Mouse (Mus musculus): Measurements from ENCODE around the gene Nfe2l3. TPM values are rescaled to one million over a fixed set of nuclear protein-coding genes. Genes with fewer than 3 reads are reported as not detected.

The Nfe2l3 gene
- total and polyA plus RNA-seq, 3 experiments, result 0.14 to 0.17 TPM; not detected in 1

- peaks cover 33 to 46% of the 10 kb centered on the region in 2 experiments for H3K36me3 ChIP-seq (replicated peaks in 1 of 2; ENCODE audit: control insufficient read depth in 1 of 2, insufficient read depth in 1 of 2, low read length in 1 of 2)
- dilution Hi-C loops (cut with MboI; ENCODE audit: extremely low pct_ligation_motif_present, extremely low pct_unique_long_range_greater_than_20kb, low sequenced_read_pairs), result no loop called here
- no peak overlapping the region for H3K4me2 ChIP-seq (ENCODE audit: insufficient read depth, low read depth, poor library complexity, severe bottlenecking)
- no peak for TF ChIP-seq TBP (conservative IDR thresholded peaks at IDR 0.05; ENCODE audit: low read depth, low read length)
- no peak for TF ChIP-seq ZNF384 (IDR thresholded peaks at IDR 0.05; ENCODE audit: low read depth, low read length)
- no peak for TF ChIP-seq POLR2AphosphoS2 (IDR thresholded peaks at IDR 0.05; ENCODE audit: low read depth, low read length)
- no peak for TF ChIP-seq MAFK (IDR thresholded peaks at IDR 0.05; ENCODE audit: insufficient replicate concordance, low read length)
- TF ChIP-seq KAT2A (IDR thresholded peaks at IDR 0.05; ENCODE audit: insufficient replicate concordance, low read length), result no peak
- no peak for TF ChIP-seq USF1 (IDR thresholded peaks at IDR 0.05; ENCODE audit: low read depth, low read length)
- no peak for TF ChIP-seq HCFC1 (IDR thresholded peaks at IDR 0.05; ENCODE audit: low read depth, low read length)
- TF ChIP-seq POLR2A (IDR thresholded peaks at IDR 0.05; ENCODE audit: low read depth, low read length), result no peak
- TF ChIP-seq IRF4 (IDR thresholded peaks at IDR 0.05; ENCODE audit: low read depth, low read length), result no peak
- no peak for TF ChIP-seq SIN3A (IDR thresholded peaks at IDR 0.05; ENCODE audit: low read length)
- TF ChIP-seq UBTF (IDR thresholded peaks at IDR 0.05; ENCODE audit: low read depth, low read length), result no peak
- no peak for TF ChIP-seq ETS1 (conservative IDR thresholded peaks at IDR 0.05; ENCODE audit: low read depth, low read length)
- TF ChIP-seq BHLHE40 (IDR thresholded peaks at IDR 0.05; ENCODE audit: low read depth, low read length), result no peak
- TF ChIP-seq PAX5 (IDR thresholded peaks at IDR 0.05; ENCODE audit: low read length), result no peak
- TF ChIP-seq RAD21 (IDR thresholded peaks at IDR 0.05; ENCODE audit: low read depth, low read length), result no peak
- H3K4me1 ChIP-seq (ENCODE audit: control insufficient read depth in 1 of 2, insufficient read depth in 2 of 2), result peaks cover 0 to 10% of the 10 kb centered on the region in 2 experiments; a peak in 1 of 4 replicates
- in situ Hi-C loops (cut with MboI; ENCODE audit: low pct_ligation_motif_present, low pct_unique_long_range_greater_than_20kb, low sequenced_read_pairs), result no loop called here
- no peak overlapping the region for H3K9ac ChIP-seq (ENCODE audit: insufficient read depth, low read depth)
- no peak overlapping the region for H3K27ac ChIP-seq (ENCODE audit: insufficient read depth, low read depth)
- no peaks in the 10 kb centered on the region for H3K9me3 ChIP-seq (replicated peaks; ENCODE audit: low read length)
- no peak overlapping the region for H3K4me3 ChIP-seq (replicated peaks in 1 of 3; ENCODE audit: low read depth in 2 of 3, low read length in 2 of 3, poor library complexity in 1 of 3)
- H3K27me3 ChIP-seq (replicated peaks), result no peaks in the 10 kb centered on the region
- H3K79me2 ChIP-seq (replicated peaks; ENCODE audit: control insufficient read depth, extremely low read depth, insufficient read depth, poor library complexity, severe bottlenecking), result peaks cover 2% of the 10 kb centered on the region; the same call in 1 of the 2 replicates
- no peak for DNase-seq (ENCODE audit: extremely low read depth)
These were observed 25.4 kb downstream of the Nfe2l3 start for GRCm38 (mm10) chr6:51457770-51458387.

GRCm38 (mm10) chr6:51458925-51459312 lies 26.4 kb downstream of the Nfe2l3 start:
- peaks cover 0 to 20% of the 10 kb centered on the region in 2 experiments; a peak in 2 of 4 replicates for H3K4me1 ChIP-seq (ENCODE audit: control insufficient read depth in 1 of 2, insufficient read depth in 2 of 2)
- H3K79me2 ChIP-seq (replicated peaks; ENCODE audit: control insufficient read depth, extremely low read depth, insufficient read depth, poor library complexity, severe bottlenecking), result peaks cover 9% of the 10 kb centered on the region
- no peaks in the 10 kb centered on the region for H3K9me3 ChIP-seq (replicated peaks; ENCODE audit: low read length)
- H3K27ac ChIP-seq (ENCODE audit: insufficient read depth, low read depth), result no peak overlapping the region
- H3K36me3 ChIP-seq (replicated peaks in 1 of 2; ENCODE audit: control insufficient read depth in 1 of 2, insufficient read depth in 1 of 2, low read length in 1 of 2), result peaks cover 43 to 55% of the 10 kb centered on the region in 2 experiments
- H3K27me3 ChIP-seq (replicated peaks), result no peaks in the 10 kb centered on the region
- in situ Hi-C loops (cut with MboI; ENCODE audit: low pct_ligation_motif_present, low pct_unique_long_range_greater_than_20kb, low sequenced_read_pairs) (no loop called here), dilution Hi-C loops (cut with MboI; ENCODE audit: extremely low pct_ligation_motif_present, extremely low pct_unique_long_range_greater_than_20kb, low sequenced_read_pairs) (no loop called here)
- H3K9ac ChIP-seq (ENCODE audit: insufficient read depth, low read depth), result no peak overlapping the region
- H3K4me3 ChIP-seq (replicated peaks in 1 of 3; ENCODE audit: low read depth in 2 of 3, low read length in 2 of 3, poor library complexity in 1 of 3), result no peak overlapping the region
- H3K4me2 ChIP-seq (ENCODE audit: insufficient read depth, low read depth, poor library complexity, severe bottlenecking), result no peak overlapping the region
- DNase-seq (ENCODE audit: extremely low read depth), result peak; percentile 72
- TF ChIP-seq POLR2A (IDR thresholded peaks at IDR 0.05; ENCODE audit: low read depth, low read length), result peak; percentile 43; the same call in 1 of the 2 replicates
- no peak for TF ChIP-seq RCOR1 (conservative IDR thresholded peaks at IDR 0.05; ENCODE audit: low read depth, low read length)
- TF ChIP-seq MYC (IDR thresholded peaks at IDR 0.05; ENCODE audit: low read depth, low read length), result no peak

Data from CH12.LX (cell line).